Mouse (Mus musculus): ENCODE results near the gene Exoc4. TPM values are rescaled to one million over a fixed set of nuclear protein-coding genes. Genes with fewer than 3 reads are reported as not detected.

Gene Exoc4
- polyA plus RNA-seq, 1 experiment from 2014 or later = 36.1 TPM

GRCm38 (mm10) chr6:33803481-33804098 is 554.7 kb downstream of the Exoc4 start:
- no peak overlapping the region for H3K4me3 ChIP-seq
- H3K9ac ChIP-seq = no peak overlapping the region
- WGBS = 63% methylated on average over 3 of the region's 3 CpGs
- H3K4me1 ChIP-seq = no peaks in the 10 kb centered on the region
- H3K27ac ChIP-seq = no peak overlapping the region
- no peaks in the 10 kb centered on the region for H3K9me3 ChIP-seq
- no peaks in the 10 kb centered on the region for H3K27me3 ChIP-seq
- no peak overlapping the region for H3K4me2 ChIP-seq
- no peak for ATAC-seq (ENCODE audit: insufficient number of reproducible peaks, low FRiP score, low TSS enrichment, low read depth)
- no peaks in the 10 kb centered on the region for H3K36me3 ChIP-seq

DNA sequence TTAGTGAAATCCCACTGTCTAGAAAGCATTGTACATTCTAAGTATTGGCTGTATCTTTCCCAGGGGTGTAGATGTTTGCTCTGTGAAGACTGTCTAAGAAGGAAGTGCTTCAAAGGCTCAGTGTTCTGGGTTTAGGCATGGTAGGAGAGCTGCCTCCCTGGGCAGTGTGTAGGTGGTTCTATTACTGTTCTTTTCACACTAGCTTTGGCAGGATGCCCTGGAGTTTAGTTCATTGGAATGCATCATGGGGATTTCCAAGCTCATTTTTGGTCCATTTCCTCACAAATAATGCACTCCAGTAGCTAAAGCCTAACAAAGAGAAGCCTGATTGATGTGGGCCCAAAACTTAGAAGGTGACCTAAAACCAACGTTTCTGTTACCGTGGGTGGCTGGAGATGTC is 555.9 kb downstream of the Exoc4 start:
- Histone ChIP-seq H3K27ac (no peak overlapping the region), H3K9me3 (no peaks in the 10 kb centered on the region), H3K27me3 (no peaks in the 10 kb centered on the region), H3K4me1 (no peaks in the 10 kb centered on the region), H3K9ac (no peak overlapping the region), H3K4me2 (no peak overlapping the region), H3K4me3 (no peak overlapping the region), H3K36me3 (no peaks in the 10 kb centered on the region)
- WGBS = 76% methylated on average over 2 of the region's 2 CpGs
- no peak for ATAC-seq (ENCODE audit: insufficient number of reproducible peaks, low FRiP score, low TSS enrichment, low read depth)

GRCm38 (mm10) chr6:33806072-33806782 is 557.3 kb downstream of the Exoc4 start:
- no peaks in the 10 kb centered on the region for H3K27me3 ChIP-seq
- no peak overlapping the region for H3K27ac ChIP-seq
- no peak overlapping the region for H3K4me2 ChIP-seq
- no peak overlapping the region for H3K9ac ChIP-seq
- no peak overlapping the region for H3K4me3 ChIP-seq
- no peaks in the 10 kb centered on the region for H3K36me3 ChIP-seq
- 67% methylated on average over 3 of the region's 3 CpGs for WGBS
- H3K9me3 ChIP-seq = no peaks in the 10 kb centered on the region
- H3K4me1 ChIP-seq = no peaks in the 10 kb centered on the region
- no peak for ATAC-seq (ENCODE audit: insufficient number of reproducible peaks, low FRiP score, low TSS enrichment, low read depth)

DNA sequence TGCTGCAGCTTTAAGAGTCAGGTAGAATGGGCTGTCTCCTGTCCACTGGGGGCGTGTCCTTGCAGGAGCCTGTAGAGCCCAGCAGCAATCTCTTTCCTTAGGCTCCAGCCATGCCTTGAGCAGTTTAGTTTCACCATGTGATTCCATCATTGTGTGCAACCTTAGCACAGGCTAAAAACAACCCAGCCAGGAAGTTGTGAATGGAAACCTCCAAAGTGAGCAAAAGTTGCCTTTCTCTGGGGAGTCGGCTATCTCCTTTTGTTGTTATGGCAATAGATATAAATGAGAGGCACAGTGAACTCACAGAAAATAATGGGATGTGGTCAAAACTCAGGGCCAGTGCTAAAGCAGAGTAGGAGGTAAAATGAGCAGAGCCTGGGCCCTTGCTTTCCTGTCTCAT is 565.5 kb downstream of the Exoc4 start:
- Histone ChIP-seq H3K9me3 (no peaks in the 10 kb centered on the region), H3K36me3 (no peaks in the 10 kb centered on the region), H3K27ac (no peak overlapping the region), H3K4me2 (no peak overlapping the region), H3K4me1 (no peaks in the 10 kb centered on the region), H3K9ac (no peak overlapping the region), H3K4me3 (no peak overlapping the region), H3K27me3 (no peaks in the 10 kb centered on the region)
- ATAC-seq (ENCODE audit: insufficient number of reproducible peaks, low FRiP score, low TSS enrichment, low read depth) = no peak
- WGBS = 62% methylated on average over 2 of the region's 2 CpGs

DNA sequence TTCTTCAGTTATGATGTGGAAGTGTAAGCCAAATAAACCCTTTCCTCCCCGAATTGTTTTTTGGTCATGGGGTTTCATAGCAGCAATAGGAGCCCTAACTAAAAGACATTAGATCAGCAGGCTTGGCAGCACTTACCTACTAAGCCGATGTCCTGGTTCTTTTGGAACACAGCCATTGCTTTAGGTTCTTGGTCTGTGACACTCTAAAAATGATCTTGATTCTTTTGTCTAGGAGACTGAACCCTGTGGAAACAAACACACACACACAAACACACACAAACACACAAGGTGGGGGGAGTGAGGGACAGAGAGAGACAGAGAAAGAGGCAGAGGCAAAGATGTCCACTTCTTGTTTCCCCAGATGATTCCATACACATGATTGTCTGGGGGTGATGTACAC is 574.3 kb downstream of the Exoc4 start:
- Histone ChIP-seq H3K36me3 (no peaks in the 10 kb centered on the region), H3K9ac (no peak overlapping the region), H3K9me3 (no peaks in the 10 kb centered on the region), H3K4me3 (no peak overlapping the region), H3K4me2 (no peak overlapping the region), H3K4me1 (no peaks in the 10 kb centered on the region), H3K27ac (no peak overlapping the region), H3K27me3 (no peaks in the 10 kb centered on the region)
- no peak for ATAC-seq (ENCODE audit: insufficient number of reproducible peaks, low FRiP score, low TSS enrichment, low read depth)
- 80% methylated on average over 2 of the region's 2 CpGs for WGBS

DNA sequence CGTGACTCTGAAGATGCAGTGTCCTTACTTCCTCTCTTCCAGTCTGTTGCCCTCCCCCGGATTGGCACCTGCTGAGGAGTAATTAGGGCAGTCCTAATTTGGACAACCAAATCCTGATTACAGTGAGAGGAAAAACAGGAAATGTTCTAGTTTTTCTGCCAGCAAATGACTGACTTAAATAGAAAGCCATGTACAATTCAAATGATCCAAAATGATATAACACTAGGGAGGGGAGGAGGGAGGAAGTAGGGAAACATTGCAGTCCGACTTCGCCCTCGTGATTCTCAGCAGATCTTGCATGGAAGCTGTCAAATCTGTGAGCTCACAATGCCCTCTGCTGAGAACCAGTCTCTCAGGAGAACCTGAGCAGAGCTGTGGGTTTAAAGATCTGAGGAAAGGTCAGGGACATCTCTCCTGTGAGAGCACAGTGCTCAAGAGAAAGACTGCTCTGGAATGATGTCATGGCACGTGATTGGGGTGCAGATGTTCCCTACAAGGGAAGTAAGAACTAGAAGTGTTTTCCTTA is 575.0 kb downstream of the Exoc4 start:
- no peak for ATAC-seq (ENCODE audit: insufficient number of reproducible peaks, low FRiP score, low TSS enrichment, low read depth)

DNA sequence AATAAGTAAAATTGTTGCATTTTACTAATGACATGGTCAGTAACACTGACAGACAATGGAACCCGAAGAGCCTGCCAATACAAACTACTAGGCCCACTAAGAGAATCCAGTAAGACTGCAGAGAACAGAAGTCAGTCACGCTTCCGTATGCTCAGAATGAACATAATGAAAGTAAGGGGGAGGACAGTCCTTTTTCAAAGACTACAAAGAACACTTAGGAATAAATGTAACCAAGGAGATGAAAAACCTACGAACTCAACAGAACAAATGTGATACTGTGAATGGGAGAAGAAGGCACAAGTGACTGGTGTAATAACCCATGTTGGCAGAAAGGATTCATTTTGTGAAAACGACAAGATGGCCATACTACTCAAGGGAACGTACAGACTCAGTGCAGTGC is 579.6 kb downstream of the Exoc4 start:
- H3K4me2 ChIP-seq = no peak overlapping the region
- H3K27ac ChIP-seq = no peak overlapping the region
- no peaks in the 10 kb centered on the region for H3K36me3 ChIP-seq
- no peak overlapping the region for H3K4me3 ChIP-seq
- no peak overlapping the region for H3K9ac ChIP-seq
- H3K27me3 ChIP-seq = no peaks in the 10 kb centered on the region
- H3K9me3 ChIP-seq = no peaks in the 10 kb centered on the region
- no peaks in the 10 kb centered on the region for H3K4me1 ChIP-seq
- no peak for ATAC-seq (ENCODE audit: insufficient number of reproducible peaks, low FRiP score, low TSS enrichment, low read depth)
- WGBS = 93% methylated on average over 6 of the region's 6 CpGs

More for the DNA sequence above, 575.0 kb downstream of the Exoc4 start:
- Histone ChIP-seq H3K9ac (no peak overlapping the region), H3K27ac (no peak overlapping the region), H3K4me1 (no peaks in the 10 kb centered on the region), H3K27me3 (no peaks in the 10 kb centered on the region), H3K4me2 (no peak overlapping the region), H3K4me3 (no peak overlapping the region), H3K9me3 (no peaks in the 10 kb centered on the region), H3K36me3 (no peaks in the 10 kb centered on the region)
- 67% methylated on average over 6 of the region's 6 CpGs for WGBS

DNA sequence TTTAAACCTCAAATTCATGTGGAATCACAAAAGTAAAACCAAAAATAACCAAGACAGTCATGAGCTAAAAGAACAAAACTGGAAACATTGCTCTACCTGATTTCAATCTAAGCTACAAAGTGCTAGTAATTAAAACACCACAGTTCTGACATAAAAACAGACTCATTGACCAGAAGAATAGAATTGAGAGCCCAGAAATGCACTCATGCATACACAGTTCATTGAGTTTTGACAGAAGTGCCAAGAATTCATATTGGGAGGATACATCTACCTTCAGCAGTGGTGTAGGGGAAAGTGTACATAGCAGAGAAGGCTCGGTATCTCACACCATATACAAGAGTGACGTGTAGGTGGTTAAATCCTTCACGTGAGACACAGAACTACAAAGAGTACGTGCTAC is 580.4 kb downstream of the Exoc4 start:
- no peak overlapping the region for H3K4me3 ChIP-seq
- H3K27ac ChIP-seq = no peak overlapping the region

GRCm38 (mm10) chr6:33831276-33831675 is 582.4 kb downstream of the Exoc4 start:
- no peak for ATAC-seq (ENCODE audit: insufficient number of reproducible peaks, low FRiP score, low TSS enrichment, low read depth)
- Histone ChIP-seq H3K36me3 (no peaks in the 10 kb centered on the region), H3K4me1 (no peaks in the 10 kb centered on the region), H3K4me2 (no peak overlapping the region), H3K4me3 (no peak overlapping the region), H3K9me3 (no peaks in the 10 kb centered on the region), H3K9ac (no peak overlapping the region), H3K27ac (no peak overlapping the region), H3K27me3 (no peaks in the 10 kb centered on the region)
- 87% methylated on average over 3 of the region's 3 CpGs for WGBS

More for the DNA sequence above, 580.4 kb downstream of the Exoc4 start:
- H3K36me3 ChIP-seq = no peaks in the 10 kb centered on the region
- H3K27me3 ChIP-seq = no peaks in the 10 kb centered on the region
- no peaks in the 10 kb centered on the region for H3K4me1 ChIP-seq
- no peak overlapping the region for H3K9ac ChIP-seq
- no peaks in the 10 kb centered on the region for H3K9me3 ChIP-seq
- no peak overlapping the region for H3K4me2 ChIP-seq
- no peak for ATAC-seq (ENCODE audit: insufficient number of reproducible peaks, low FRiP score, low TSS enrichment, low read depth)
- WGBS = 91% methylated on average over 4 of the region's 4 CpGs

GRCm38 (mm10) chr6:33832978-33833377 is 584.1 kb downstream of the Exoc4 start:
- H3K27me3 ChIP-seq = no peaks in the 10 kb centered on the region
- no peaks in the 10 kb centered on the region for H3K4me1 ChIP-seq
- no peak overlapping the region for H3K4me2 ChIP-seq
- H3K27ac ChIP-seq = no peak overlapping the region
- no peak for ATAC-seq (ENCODE audit: insufficient number of reproducible peaks, low FRiP score, low TSS enrichment, low read depth)
- 70% methylated on average over 4 of the region's 4 CpGs for WGBS
- H3K36me3 ChIP-seq = no peaks in the 10 kb centered on the region
- H3K9me3 ChIP-seq = no peaks in the 10 kb centered on the region
- no peak overlapping the region for H3K9ac ChIP-seq
- H3K4me3 ChIP-seq = no peak overlapping the region

DNA sequence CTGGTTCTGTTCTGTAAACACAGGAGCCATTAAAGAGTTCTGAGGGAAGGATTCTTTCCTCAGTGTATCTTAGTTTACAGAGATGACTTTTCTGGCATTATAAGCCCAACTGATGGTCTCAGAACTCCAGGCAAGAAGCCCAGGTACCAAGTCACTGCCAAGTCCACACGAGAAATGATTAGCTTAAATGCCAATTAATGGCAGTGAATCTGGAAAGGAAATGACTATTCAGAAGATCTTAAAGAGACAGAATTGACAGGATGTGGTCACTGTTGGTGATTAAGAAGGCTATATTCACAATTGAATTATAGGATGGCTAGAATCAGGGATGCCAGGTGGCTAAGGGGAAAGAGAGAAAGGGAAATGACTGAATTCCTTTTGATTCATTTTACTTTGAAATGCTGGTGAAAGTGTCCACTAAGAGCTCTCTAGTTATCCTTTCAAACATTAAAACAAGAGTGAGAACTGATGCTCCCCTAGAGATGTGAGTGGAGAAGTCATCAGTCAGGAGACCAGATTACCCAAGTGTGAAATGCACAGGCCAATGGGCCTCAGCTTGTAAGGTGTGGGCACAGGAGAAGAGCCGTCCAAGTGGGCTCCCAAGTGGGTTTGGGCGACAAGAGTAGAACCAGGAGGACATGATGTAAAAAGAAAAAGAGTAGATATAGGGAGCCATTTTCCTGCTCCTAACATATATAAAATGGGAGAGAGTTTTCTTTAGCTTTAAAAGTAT is 587.3 kb downstream of the Exoc4 start:
- 74% methylated on average over 3 of the region's 3 CpGs for WGBS

DNA sequence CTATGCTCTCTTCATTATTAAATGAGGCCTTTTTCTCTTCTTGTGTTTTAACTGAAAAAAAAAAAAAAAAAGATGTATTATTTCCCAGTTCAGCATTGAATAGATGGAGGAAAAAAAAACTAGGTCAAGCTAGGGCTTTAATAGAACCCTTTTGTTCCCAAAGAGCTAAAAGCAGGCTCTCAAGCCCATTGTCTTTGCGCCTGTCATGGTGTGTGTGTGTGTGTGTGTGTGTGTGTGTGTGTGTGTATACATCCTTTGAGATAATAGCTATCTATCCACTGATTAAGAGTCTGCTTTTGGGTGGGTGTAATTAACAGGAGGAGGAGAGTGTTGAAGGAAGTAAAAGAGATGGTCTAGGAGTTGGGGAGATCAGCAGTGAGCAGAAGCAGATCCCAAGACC is 594.0 kb downstream of the Exoc4 start:
- Histone ChIP-seq H3K4me1 (no peaks in the 10 kb centered on the region), H3K9me3 (no peaks in the 10 kb centered on the region), H3K9ac (no peak overlapping the region), H3K4me3 (no peak overlapping the region), H3K4me2 (no peak overlapping the region), H3K36me3 (0 out of 2 replicates have a peak, but pooled peaks cover 4% of the 10 kb centered on the region), H3K27ac (no peak overlapping the region), H3K27me3 (no peaks in the 10 kb centered on the region)
- WGBS = 86% methylated on average over 1 of the region's 1 CpGs
- ATAC-seq (ENCODE audit: insufficient number of reproducible peaks, low FRiP score, low TSS enrichment, low read depth) = no peak

More for the DNA sequence above, 587.3 kb downstream of the Exoc4 start:
- no peak for ATAC-seq (ENCODE audit: insufficient number of reproducible peaks, low FRiP score, low TSS enrichment, low read depth)
- H3K27me3 ChIP-seq = no peaks in the 10 kb centered on the region
- H3K4me3 ChIP-seq = no peak overlapping the region
- no peak overlapping the region for H3K9ac ChIP-seq
- no peak overlapping the region for H3K27ac ChIP-seq
- no peaks in the 10 kb centered on the region for H3K4me1 ChIP-seq
- no peaks in the 10 kb centered on the region for H3K9me3 ChIP-seq
- 0 out of 2 replicates have a peak, but pooled peaks cover 4% of the 10 kb centered on the region for H3K36me3 ChIP-seq
- no peak overlapping the region for H3K4me2 ChIP-seq

All from limb, embryonic 15.5 days (tissue).